Mouse (Mus musculus) induced T-regulatory cell, adult 2 months (primary cell): ENCODE results near the gene Atxn7l1.

Experiments used
- DNase-seq: peaks from one replicate; pipeline ENCODE4 v3.0.0-alpha.2; 2012; ENCODE audit warnings: low read depth

The Atxn7l1 gene

GRCm38 (mm10) chr12:33147497-33148267 is at the start of gene Atxn7l1:
Gene Atxn7l1, plus strand, starts transcription at chr12:33147693.
- DNase-seq = peak; percentile 96

- DNase-seq = no peak
Observed at GRCm38 (mm10) chr12:33101627-33102026, 45.9 kb upstream of the Atxn7l1 start.

- no peak for DNase-seq
Observed at GRCm38 (mm10) chr12:33102342-33103115, 45.0 kb upstream of the Atxn7l1 start.

- no peak for DNase-seq
Observed at GRCm38 (mm10) chr12:33105724-33106123, 41.8 kb upstream of the Atxn7l1 start.

- no peak for DNase-seq
Observed at GRCm38 (mm10) chr12:33106438-33107167, 40.9 kb upstream of the Atxn7l1 start.

GRCm38 (mm10) chr12:33109531-33109930 is 38.0 kb upstream of the Atxn7l1 start:
- DNase-seq = peak; percentile 64

GRCm38 (mm10) chr12:33110894-33111471 is 36.5 kb upstream of the Atxn7l1 start:
- peak; percentile 20 for DNase-seq

- peak; percentile 62 for DNase-seq
Observed at GRCm38 (mm10) chr12:33118624-33119301, 28.7 kb upstream of the Atxn7l1 start.

- DNase-seq = no peak
Observed at GRCm38 (mm10) chr12:33125594-33126227, 21.8 kb upstream of the Atxn7l1 start.

GRCm38 (mm10) chr12:33126243-33126642 is 21.2 kb upstream of the Atxn7l1 start:
- peak; percentile 35 for DNase-seq

GRCm38 (mm10) chr12:33128121-33128520 is 19.4 kb upstream of the Atxn7l1 start:
- DNase-seq = peak; percentile 57

- no peak for DNase-seq
Observed at GRCm38 (mm10) chr12:33128702-33129101, 18.8 kb upstream of the Atxn7l1 start.

- peak; percentile 72 for DNase-seq
Observed at GRCm38 (mm10) chr12:33129410-33129809, 18.1 kb upstream of the Atxn7l1 start.

- no peak for DNase-seq
Observed at GRCm38 (mm10) chr12:33130401-33130800, 17.1 kb upstream of the Atxn7l1 start.

GRCm38 (mm10) chr12:33131796-33132195 is 15.7 kb upstream of the Atxn7l1 start:
- DNase-seq = peak; percentile 91

- no peak for DNase-seq
Observed at GRCm38 (mm10) chr12:33137857-33138256, 9.6 kb upstream of the Atxn7l1 start.

GRCm38 (mm10) chr12:33139083-33139482 is 8.4 kb upstream of the Atxn7l1 start:
- no peak for DNase-seq

- DNase-seq = no peak
Observed at GRCm38 (mm10) chr12:33144456-33144855, 3.0 kb upstream of the Atxn7l1 start.

GRCm38 (mm10) chr12:33146622-33147433 is 665 bp upstream of the Atxn7l1 start:
- DNase-seq = peak; percentile 87

- peak; percentile 9 for DNase-seq
Observed at GRCm38 (mm10) chr12:33149544-33150190, 2.2 kb downstream of the Atxn7l1 start.
